Mouse (Mus musculus): ENCODE results near the gene Cpa5.

Gene Cpa5

GRCm38 (mm10) chr6:30610710-30611109 is at the start of gene Cpa5:
Cpa5 (plus strand) TSS chr6:30611010.
- DNase-seq (ENCODE audit: low spot score), result no peak

- DNase-seq (ENCODE audit: low spot score), result no peak
Measured at GRCm38 (mm10) chr6:30562132-30562531, 48.7 kb upstream of the Cpa5 start.

GRCm38 (mm10) chr6:30563575-30563974 is 47.2 kb upstream of the Cpa5 start:
- DNase-seq (ENCODE audit: low spot score), result no peak

GRCm38 (mm10) chr6:30564051-30564450 is 46.8 kb upstream of the Cpa5 start:
- no peak for DNase-seq (ENCODE audit: low spot score)

- no peak for DNase-seq (ENCODE audit: low spot score)
Measured at GRCm38 (mm10) chr6:30568069-30568468, 42.7 kb upstream of the Cpa5 start, which contains the start of gene Cpa4. Cpa4 (plus strand) TSS chr6:30568369.

- no peak for DNase-seq (ENCODE audit: low spot score)
Measured at GRCm38 (mm10) chr6:30569331-30569730, 41.5 kb upstream of the Cpa5 start.

- no peak for DNase-seq (ENCODE audit: low spot score)
Measured at GRCm38 (mm10) chr6:30570012-30570411, 40.8 kb upstream of the Cpa5 start.

- DNase-seq (ENCODE audit: low spot score), result no peak
Measured at GRCm38 (mm10) chr6:30572456-30573311, 38.1 kb upstream of the Cpa5 start.

GRCm38 (mm10) chr6:30573380-30573779 is 37.4 kb upstream of the Cpa5 start:
- no peak for DNase-seq (ENCODE audit: low spot score)

GRCm38 (mm10) chr6:30574945-30575344 is 35.9 kb upstream of the Cpa5 start:
- DNase-seq (ENCODE audit: low spot score), result no peak

GRCm38 (mm10) chr6:30576477-30577203 is 34.2 kb upstream of the Cpa5 start:
- DNase-seq (ENCODE audit: low spot score), result no peak

GRCm38 (mm10) chr6:30579961-30580840 is 30.6 kb upstream of the Cpa5 start:
- DNase-seq (ENCODE audit: low spot score), result no peak

- no peak for DNase-seq (ENCODE audit: low spot score)
Measured at GRCm38 (mm10) chr6:30580841-30581176, 30.0 kb upstream of the Cpa5 start.

GRCm38 (mm10) chr6:30586886-30587442 is 23.8 kb upstream of the Cpa5 start:
- no peak for DNase-seq (ENCODE audit: low spot score)

GRCm38 (mm10) chr6:30589819-30590218 is 21.0 kb upstream of the Cpa5 start:
- no peak for DNase-seq (ENCODE audit: low spot score)

GRCm38 (mm10) chr6:30591851-30592404 is 18.9 kb upstream of the Cpa5 start:
- no peak for DNase-seq (ENCODE audit: low spot score)

GRCm38 (mm10) chr6:30592417-30592974 is 18.3 kb upstream of the Cpa5 start:
- no peak for DNase-seq (ENCODE audit: low spot score)

- DNase-seq (ENCODE audit: low spot score), result no peak
Measured at GRCm38 (mm10) chr6:30594364-30594763, 16.4 kb upstream of the Cpa5 start.

- no peak for DNase-seq (ENCODE audit: low spot score)
Measured at GRCm38 (mm10) chr6:30596230-30596898, 14.4 kb upstream of the Cpa5 start.

GRCm38 (mm10) chr6:30600033-30600432 is 10.8 kb upstream of the Cpa5 start:
- no peak for DNase-seq (ENCODE audit: low spot score)

- DNase-seq (ENCODE audit: low spot score), result no peak
Measured at GRCm38 (mm10) chr6:30600995-30601394, 9.8 kb upstream of the Cpa5 start.
